Mouse (Mus musculus) urinary bladder, adult 2 months (tissue): ENCODE results near the gene 4930590J08Rik. TPM values are rescaled to one million over a fixed set of nuclear protein-coding genes. Genes with fewer than 3 reads are reported as not detected.

Experiments used
- DNase-seq: peaks from one replicate; pipeline ENCODE4 v3.0.0; 2022; ENCODE audit warnings: low spot score
- polyA plus RNA-seq: library from polyadenylated mRNA; depleted of rRNA; stranded (reverse); fragments of >200 nt; gene quantifications from 2 replicates; pipeline ENCODE4 v1.2.3, GENCODE M21; 2012; rRNA removed

4930590J08Rik gene
- polyA plus RNA-seq, 1 experiment = 0.37 TPM

GRCm38 (mm10) chr6:91963429-91963828 is 60.8 kb downstream of the 4930590J08Rik start:
- DNase-seq = no peak

- no peak for DNase-seq
Observed at GRCm38 (mm10) chr6:91965060-91965459, 62.5 kb downstream of the 4930590J08Rik start.

GRCm38 (mm10) chr6:91966006-91966405 is 63.4 kb downstream of the 4930590J08Rik start:
- no peak for DNase-seq

- DNase-seq = no peak
Observed at GRCm38 (mm10) chr6:91972201-91972646, 69.6 kb downstream of the 4930590J08Rik start.

GRCm38 (mm10) chr6:91973972-91974371 is 71.4 kb downstream of the 4930590J08Rik start:
- no peak for DNase-seq

GRCm38 (mm10) chr6:91978371-91979300 is 76.0 kb downstream of the 4930590J08Rik start, which contains the start of gene Fgd5:
TSS of gene Fgd5 (plus strand) at chr6:91978878.
- no peak for DNase-seq

- no peak for DNase-seq
Observed at GRCm38 (mm10) chr6:91979301-91979996, 76.8 kb downstream of the 4930590J08Rik start.

GRCm38 (mm10) chr6:91980011-91980410 is 77.4 kb downstream of the 4930590J08Rik start:
- DNase-seq = no peak

- no peak for DNase-seq
Observed at GRCm38 (mm10) chr6:91990101-91990500, 87.5 kb downstream of the 4930590J08Rik start.

- DNase-seq = no peak
Observed at GRCm38 (mm10) chr6:91992823-91993222, 90.2 kb downstream of the 4930590J08Rik start.

- no peak for DNase-seq
Observed at GRCm38 (mm10) chr6:91993795-91994505, 91.3 kb downstream of the 4930590J08Rik start.

GRCm38 (mm10) chr6:91996072-91996471 is 93.5 kb downstream of the 4930590J08Rik start:
- DNase-seq = no peak

Other genes starting within 250 kb of the 4930590J08Rik start
- 55.0 and 73.2 TPM in 2 replicates for gene Slc6a6, start 218.8 kb upstream of the 4930590J08Rik start, polyA plus RNA-seq
- 2.2 and 2.3 TPM in 2 replicates for gene Grip2, start 75.6 kb upstream of the 4930590J08Rik start, polyA plus RNA-seq
- 13.1 and 14.2 TPM in 2 replicates for gene Ccdc174, start 24.8 kb upstream of the 4930590J08Rik start, polyA plus RNA-seq
- 8.3 and 13.0 TPM in 2 replicates for gene Fgd5, start 76.1 kb downstream of the 4930590J08Rik start, polyA plus RNA-seq
- 18.9 and 19.7 TPM in 2 replicates for gene Nr2c2, start 188.6 kb downstream of the 4930590J08Rik start, polyA plus RNA-seq